Mouse (Mus musculus): ENCODE data around the gene Rpl10a.
"Not testable (repeated sequence)": the region's sequence is repeated elsewhere in the genome, so short reads cannot be mapped to it uniquely, and the experiment has no call there.

The Rpl10a gene

GRCm38 (mm10) chr17:28308297-28309195 lies 19.7 kb upstream of the Rpl10a start:
- DNase-seq (ENCODE audit: low spot score in 2 of 2), result peak; percentile 78 to 93

GRCm38 (mm10) chr17:28310831-28311230 lies 17.4 kb upstream of the Rpl10a start:
- DNase-seq (ENCODE audit: low spot score in 2 of 2), result no peak

GRCm38 (mm10) chr17:28311366-28312132 lies 16.7 kb upstream of the Rpl10a start:
- DNase-seq (ENCODE audit: low spot score in 2 of 2), result no peak

GRCm38 (mm10) chr17:28312232-28313211 lies 15.7 kb upstream of the Rpl10a start:
- peak in 1 of 2 experiments; percentile 31 for DNase-seq (ENCODE audit: low spot score in 2 of 2)

- DNase-seq (ENCODE audit: low spot score in 2 of 2), result peak; percentile 94 to 95
Measured at GRCm38 (mm10) chr17:28313212-28313879, 14.9 kb upstream of the Rpl10a start, which contains the start of gene Fance. Gene Fance, plus strand, starts transcription at chr17:28313519.

GRCm38 (mm10) chr17:28313880-28314225 lies 14.4 kb upstream of the Rpl10a start:
- no peak for DNase-seq (ENCODE audit: low spot score in 2 of 2)

GRCm38 (mm10) chr17:28315611-28316160 lies 12.6 kb upstream of the Rpl10a start:
- no peak for DNase-seq (ENCODE audit: low spot score in 2 of 2)

- DNase-seq (ENCODE audit: low spot score in 2 of 2), result no peak
Measured at GRCm38 (mm10) chr17:28316476-28316875, 11.8 kb upstream of the Rpl10a start.

- no peak for DNase-seq (ENCODE audit: low spot score in 2 of 2)
Measured at GRCm38 (mm10) chr17:28317091-28317490, 11.2 kb upstream of the Rpl10a start.

- DNase-seq (ENCODE audit: low spot score in 2 of 2), result no peak
Measured at GRCm38 (mm10) chr17:28317725-28318124, 10.5 kb upstream of the Rpl10a start.

- DNase-seq (ENCODE audit: low spot score in 2 of 2), result no peak
Measured at GRCm38 (mm10) chr17:28321700-28322099, 6.6 kb upstream of the Rpl10a start.

- DNase-seq (ENCODE audit: low spot score in 2 of 2), result no peak
Measured at GRCm38 (mm10) chr17:28323786-28324185, 4.5 kb upstream of the Rpl10a start.

GRCm38 (mm10) chr17:28324416-28324815 lies 3.9 kb upstream of the Rpl10a start:
- DNase-seq (ENCODE audit: low spot score in 2 of 2), result not testable (repeated sequence)

GRCm38 (mm10) chr17:28325751-28326150 lies 2.5 kb upstream of the Rpl10a start:
- no peak for DNase-seq (ENCODE audit: low spot score in 2 of 2)

GRCm38 (mm10) chr17:28326951-28327350 lies 1.3 kb upstream of the Rpl10a start:
- DNase-seq (ENCODE audit: low spot score in 2 of 2), result no peak

GRCm38 (mm10) chr17:28327673-28328325 lies 472 bp upstream of the Rpl10a start:
- DNase-seq (ENCODE audit: low spot score in 2 of 2), result no peak

- no peak for DNase-seq (ENCODE audit: low spot score in 2 of 2)
Measured at GRCm38 (mm10) chr17:28328946-28329345, 675 bp downstream of the Rpl10a start.

GRCm38 (mm10) chr17:28329503-28330231 lies 1.4 kb downstream of the Rpl10a start:
- DNase-seq (ENCODE audit: low spot score in 2 of 2), result no peak

GRCm38 (mm10) chr17:28330232-28330546 lies 1.9 kb downstream of the Rpl10a start:
- no peak for DNase-seq (ENCODE audit: low spot score in 2 of 2)

- DNase-seq (ENCODE audit: low spot score in 2 of 2), result not testable (repeated sequence)
Measured at GRCm38 (mm10) chr17:28330590-28330989, 2.3 kb downstream of the Rpl10a start.
